Comparison of ENCODE assay signal across 24 mouse cellular contexts in genomic region chr6:114713538-114713937, GRCm38 (mm10).
DNase-seq lines count a peak whose midpoint lies in the region; ATAC-seq and TF ChIP-seq lines count a peak whose summit lies in the region.
"Had no signal": no experiment of that assay in that cellular context is flagged by ENCODE, and none has a peak within 500 bp of the region (broad histone marks: within the 10 kb centered on the region; RNA-seq: fewer than 3 reads in every experiment).

No protein-coding gene starts in this region.

- TF ChIP-seq CTCF in forebrain, postnatal 0 days (IDR thresholded peaks at IDR 0.05; ENCODE audit: low read depth) = no peak
- no peak for TF ChIP-seq CTCF in cortical plate, adult 2 months (IDR thresholded peaks at IDR 0.05; ENCODE audit: extremely low read depth, insufficient read depth, low read length)

- WGBS in forebrain, postnatal 0 days = 74% methylated on average over 3 of the region's 3 CpGs
- WGBS in forebrain, embryonic 14.5 days = 83% methylated on average over 3 of the region's 3 CpGs
- WGBS in heart, embryonic 12.5 days = 52% methylated on average over 3 of the region's 3 CpGs

- peaks cover 14% of the 10 kb centered on the region for H3K4me1 ChIP-seq in forebrain, postnatal 0 days (ENCODE audit: insufficient read depth)
- H3K4me1 ChIP-seq in forebrain, embryonic 14.5 days (ENCODE audit: control insufficient read depth, insufficient read depth, low read length) = peaks cover 15% of the 10 kb centered on the region
- H3K4me1 ChIP-seq in heart, embryonic 12.5 days (replicated peaks) = peaks cover 61% of the 10 kb centered on the region
- peaks cover 13% of the 10 kb centered on the region for H3K4me1 ChIP-seq in cortical plate, adult 2 months (ENCODE audit: control insufficient read depth, insufficient read depth, low read length)
- H3K4me1 ChIP-seq: liver, embryonic 15.5 days had no signal

- no peak overlapping the region for H3K4me3 ChIP-seq in forebrain, postnatal 0 days (ENCODE audit: low read depth, low read length)
- H3K4me3 ChIP-seq in forebrain, embryonic 14.5 days (ENCODE audit: low read depth, low read length) = no peak overlapping the region
- H3K4me3 ChIP-seq in heart, embryonic 12.5 days = no peak overlapping the region
- H3K4me3 ChIP-seq in cortical plate, adult 2 months (ENCODE audit: insufficient read depth, low read length) = no peak overlapping the region
- H3K4me3 ChIP-seq: heart, embryonic 15.5 days; hindbrain, embryonic 10.5 days; hindbrain, embryonic 15.5 days; kidney, embryonic 15.5 days; liver, embryonic 15.5 days; midbrain, embryonic 13.5 days had no signal

- H3K36me3 ChIP-seq in forebrain, postnatal 0 days (ENCODE audit: insufficient read depth) = peaks cover 6% of the 10 kb centered on the region; the same call in 1 of the 2 replicates
- H3K36me3 ChIP-seq in forebrain, embryonic 14.5 days (ENCODE audit: control insufficient read depth, insufficient read depth, low read length) = no peaks in the 10 kb centered on the region
- no peaks in the 10 kb centered on the region for H3K36me3 ChIP-seq in heart, embryonic 12.5 days
- H3K36me3 ChIP-seq: heart, embryonic 15.5 days; hindbrain, embryonic 15.5 days; liver, embryonic 15.5 days had no signal

- no peak for TF ChIP-seq POLR2A in cortical plate, adult 2 months (IDR thresholded peaks at IDR 0.05; ENCODE audit: extremely low read depth, insufficient read depth, low read length)

- no peak for DNase-seq in forebrain, postnatal 0 days
- no peak for DNase-seq in forebrain, embryonic 14.5 days (ENCODE audit: low spot score)
- peak; percentile 7 to 40 for DNase-seq in heart, postnatal 14 days
- DNase-seq: adrenal gland, postnatal 25 days; cerebellum, adult 2 months; cerebellum, postnatal 14 days; gastrocnemius, postnatal 10 days; kidney, adult 18-20 months; kidney, postnatal 25 days; lung, embryonic 14.5 days; lung, postnatal 14 days; thymus, postnatal 4 days had no signal

- intact Hi-C loops in heart, postnatal 14 days (cut with DNase I) = no loop called here

- no peak overlapping the region for H3K9ac ChIP-seq in forebrain, postnatal 0 days
- H3K9ac ChIP-seq in forebrain, embryonic 14.5 days (ENCODE audit: low read length) = no peak overlapping the region
- no peak overlapping the region for H3K9ac ChIP-seq in heart, embryonic 12.5 days
- H3K9ac ChIP-seq: heart, embryonic 15.5 days; hindbrain, embryonic 15.5 days; kidney, embryonic 15.5 days; liver, embryonic 15.5 days; lung, embryonic 14.5 days had no signal

- no peak overlapping the region for H3K4me2 ChIP-seq in forebrain, postnatal 0 days (ENCODE audit: low read depth)
- H3K4me2 ChIP-seq in forebrain, embryonic 14.5 days (ENCODE audit: low read length) = no peak overlapping the region
- no peak overlapping the region for H3K4me2 ChIP-seq in heart, embryonic 12.5 days
- H3K4me2 ChIP-seq: heart, embryonic 15.5 days; hindbrain, embryonic 15.5 days; kidney, embryonic 15.5 days; liver, embryonic 15.5 days; lung, embryonic 14.5 days; midbrain, embryonic 13.5 days had no signal

- ATAC-seq in forebrain, postnatal 0 days = no peak
- no peak for ATAC-seq in forebrain, embryonic 14.5 days
- no peak for ATAC-seq in heart, embryonic 12.5 days (ENCODE audit: insufficient number of reproducible peaks, low FRiP score)
- ATAC-seq in megakaryocyte progenitor cell, adult 5-6 weeks (replicated peaks; ENCODE audit: poor library complexity) = peak; percentile 82
- ATAC-seq in granulocyte monocyte progenitor cell, adult 5-6 weeks (replicated peaks; ENCODE audit: poor library complexity, severe bottlenecking) = no peak
- ATAC-seq: Patski had no signal

- H3K27me3 ChIP-seq in forebrain, postnatal 0 days (ENCODE audit: insufficient read depth, low read length) = no peaks in the 10 kb centered on the region
- no peaks in the 10 kb centered on the region for H3K27me3 ChIP-seq in forebrain, embryonic 14.5 days (replicated peaks; ENCODE audit: control insufficient read depth, insufficient read depth, low read length)
- H3K27me3 ChIP-seq in heart, embryonic 12.5 days (replicated peaks) = no peaks in the 10 kb centered on the region
- H3K27me3 ChIP-seq: heart, embryonic 15.5 days; hindbrain, embryonic 15.5 days; kidney, embryonic 15.5 days; liver, embryonic 15.5 days; midbrain, embryonic 13.5 days; Patski had no signal

- H3K9me3 ChIP-seq in forebrain, postnatal 0 days (ENCODE audit: low read length) = no peaks in the 10 kb centered on the region
- no peaks in the 10 kb centered on the region for H3K9me3 ChIP-seq in forebrain, embryonic 14.5 days (replicated peaks; ENCODE audit: control insufficient read depth, low read length)
- no peaks in the 10 kb centered on the region for H3K9me3 ChIP-seq in heart, embryonic 12.5 days (replicated peaks)
- H3K9me3 ChIP-seq: G1E; heart, embryonic 15.5 days; hindbrain, embryonic 10.5 days; hindbrain, embryonic 15.5 days; kidney, embryonic 15.5 days; liver, embryonic 15.5 days; midbrain, embryonic 13.5 days had no signal

- H3K27ac ChIP-seq in forebrain, postnatal 0 days (ENCODE audit: low read depth, low read length) = 0 out of 2 replicates have a peak overlapping the region, but pooled peaks have one; percentile 1
- H3K27ac ChIP-seq in forebrain, embryonic 14.5 days (ENCODE audit: low read depth, low read length) = no peak overlapping the region
- no peak overlapping the region for H3K27ac ChIP-seq in heart, embryonic 12.5 days (ENCODE audit: poor library complexity, severe bottlenecking)
- H3K27ac ChIP-seq in cortical plate, adult 2 months (ENCODE audit: insufficient read depth, low read length) = 0 out of 2 replicates have a peak overlapping the region, but pooled peaks have one; percentile 5
- H3K27ac ChIP-seq: heart, embryonic 15.5 days; kidney, embryonic 15.5 days; liver, embryonic 15.5 days had no signal

Comparison
In these comparisons a context has a peak if more than half of its experiments do, and no peak if none do; other contexts are left out.
1. H3K27ac ChIP-seq: peak in forebrain, postnatal 0 days (single experiment) and cortical plate, adult 2 months (single experiment); none in forebrain, embryonic 14.5 days (single experiment) and heart, embryonic 12.5 days (single experiment).
2. DNase-seq: peak in heart, postnatal 14 days (2 of 2); none in forebrain, postnatal 0 days (single experiment) and forebrain, embryonic 14.5 days (single experiment).